Mouse (Mus musculus) C2C12 (cell line): ENCODE results near the gene Oasl1. TPM values are rescaled to one million over a fixed set of nuclear protein-coding genes. Genes with fewer than 3 reads are reported as not detected.
"Not testable (repeated sequence)": the region's sequence is repeated elsewhere in the genome, so short reads cannot be mapped to it uniquely, and the experiment has no call there.

Experiments
- H3K27me3 ChIP-seq: one replicate; pipeline ENCODE4 v1.6.1; 2011; ENCODE audit not compliant: control insufficient read depth, insufficient read depth, insufficient read length
- H3K36me3 ChIP-seq: one replicate; pipeline ENCODE4 v1.6.1; 2011; ENCODE audit not compliant: control insufficient read depth, insufficient read depth
- H3K4me3 ChIP-seq: one replicate; pipeline ENCODE4 v1.5.1; 2011; ENCODE audit warnings: mild to moderate bottlenecking, control low read depth; ENCODE audit not compliant: poor library complexity, insufficient read depth, severe bottlenecking
- H3K79me2 ChIP-seq: one replicate; pipeline ENCODE4 v1.6.1; 2011; ENCODE audit not compliant: control insufficient read depth, insufficient read depth
- H3K79me3 ChIP-seq: one replicate; pipeline ENCODE4 v1.6.1; 2011; ENCODE audit warnings: low read depth, control low read depth
- H3ac ChIP-seq: one replicate; pipeline ENCODE3; 2011; ENCODE audit warnings: low read depth; ENCODE audit not compliant: control insufficient read depth, insufficient read length
- CEBPB ChIP-seq: IDR thresholded peaks from one replicate; pipeline ENCODE4 v1.6.1; 2011; ENCODE audit warnings: low read depth, mild to moderate bottlenecking, control low read depth, moderate library complexity
- CTCF ChIP-seq: IDR thresholded peaks from one replicate; pipeline ENCODE4 v1.5.1; 2011; ENCODE audit not compliant: control insufficient read depth, insufficient read depth, insufficient read length
- FOSL1 ChIP-seq: IDR thresholded peaks from one replicate; pipeline ENCODE4 v1.8.0; 2011; ENCODE audit warnings: mild to moderate bottlenecking, low read length; ENCODE audit not compliant: poor library complexity, insufficient read depth, severe bottlenecking
- MAX ChIP-seq: IDR thresholded peaks from one replicate; pipeline ENCODE4 v1.6.1; 2011; ENCODE audit warnings: mild to moderate bottlenecking, control low read depth
- MYOD1 ChIP-seq: IDR thresholded peaks from one replicate; pipeline ENCODE4 v1.6.1; 2011; ENCODE audit warnings: low read depth; ENCODE audit not compliant: control insufficient read depth, insufficient read length
- MYOG ChIP-seq: IDR thresholded peaks from one replicate; pipeline ENCODE4 v1.6.1; 2011; ENCODE audit not compliant: control insufficient read depth, insufficient read length; ENCODE audit errors: extremely low read depth
- USF1 ChIP-seq: IDR thresholded peaks from one replicate; pipeline ENCODE4 v1.6.1; 2011; ENCODE audit warnings: low read depth, mild to moderate bottlenecking, control low read depth, moderate library complexity
- long read RNA-seq, 2 experiments: library from polyadenylated mRNA; unstranded; transcript quantifications; one replicate each; pipeline ENCODE4 v2.0.0; 2019 to 2020
- polyA plus RNA-seq: library from polyadenylated mRNA; unstranded; fragments of >200 nt; fragmentation: generic; extraction: Trizol; gene quantifications from one replicate; pipeline ENCODE4 v1.2.1, GENCODE M21; 2012; ENCODE audit warnings: missing spikeins

The Oasl1 gene
- 0.07 TPM for polyA plus RNA-seq
- long read RNA-seq, experiment 1: 0 reads
- long read RNA-seq, experiment 2, partial matches to known transcripts: 0 of 2 reads
- long read RNA-seq, experiment 2, other reads (novel, unspliced or antisense): 0 of 2 reads

DNA sequence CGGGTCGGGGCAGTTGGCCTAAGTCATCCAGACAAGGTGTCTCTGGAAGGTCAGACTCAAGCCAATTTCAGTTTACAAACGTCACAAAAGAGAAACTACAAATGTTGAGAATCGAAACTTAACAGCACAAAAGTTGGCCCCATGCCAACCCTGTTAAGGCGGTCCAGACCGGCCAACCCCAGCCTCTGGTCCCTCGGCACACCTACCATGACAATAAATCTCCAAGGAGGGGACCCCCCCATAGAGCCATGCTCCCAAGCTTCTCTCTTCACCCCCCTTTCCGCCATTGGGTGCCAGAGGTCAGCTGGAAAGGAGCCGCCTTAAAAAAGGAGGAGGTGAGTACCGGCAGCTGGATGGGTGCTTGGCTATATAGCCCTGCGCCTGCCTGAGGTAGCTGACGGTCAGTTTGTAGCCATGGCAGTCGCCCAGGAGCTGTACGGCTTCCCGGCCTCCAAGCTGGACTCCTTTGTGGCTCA, at the start of gene Oasl1:
Gene Oasl1, plus strand, starts transcription at position 243 of the 476 bp plus-strand sequence.
- no peaks in the 10 kb centered on the region for H3K27me3 ChIP-seq
- H3K36me3 ChIP-seq: no peaks in the 10 kb centered on the region
- H3ac ChIP-seq: no peak within 1 kb of the TSS
- no peak within 1 kb of the TSS for H3K4me3 ChIP-seq
- TF ChIP-seq MYOD1 (no peak), USF1 (no peak), CTCF (no peak), MAX (no peak)
- no peaks in the 10 kb centered on the region for H3K79me3 ChIP-seq
- H3K79me2 ChIP-seq: no peaks in the 10 kb centered on the region

DNA sequence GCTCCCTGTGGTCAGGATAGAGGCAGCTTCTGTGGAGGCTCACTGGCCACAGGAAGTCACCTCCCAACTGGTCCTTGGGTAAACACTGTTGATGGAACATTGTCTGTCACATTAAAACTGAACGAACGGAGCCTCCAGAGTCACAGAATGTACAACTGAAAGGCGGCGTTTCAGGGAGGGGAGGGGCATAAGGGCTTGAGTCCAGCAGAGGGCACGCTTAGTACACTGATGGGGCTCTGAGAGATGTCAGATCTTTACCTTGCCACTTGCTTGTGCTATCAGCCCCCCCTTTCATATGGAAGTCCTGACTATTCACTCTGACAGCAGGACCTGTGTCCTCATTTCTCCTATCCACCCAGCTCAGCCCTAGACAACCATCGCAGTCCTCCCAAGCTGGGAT, 47.2 kb upstream of the Oasl1 start:
- TF ChIP-seq MYOG (no peak), MAX (no peak), CEBPB (no peak), FOSL1 (no peak), MYOD1 (no peak), USF1 (no peak)
- no peaks in the 10 kb centered on the region for H3K36me3 ChIP-seq
- H3K79me3 ChIP-seq: no peaks in the 10 kb centered on the region
- H3ac ChIP-seq: no peak overlapping the region
- H3K27me3 ChIP-seq: peaks cover 47% of the 10 kb centered on the region
- no peaks in the 10 kb centered on the region for H3K79me2 ChIP-seq
- H3K4me3 ChIP-seq: no peak overlapping the region

DNA sequence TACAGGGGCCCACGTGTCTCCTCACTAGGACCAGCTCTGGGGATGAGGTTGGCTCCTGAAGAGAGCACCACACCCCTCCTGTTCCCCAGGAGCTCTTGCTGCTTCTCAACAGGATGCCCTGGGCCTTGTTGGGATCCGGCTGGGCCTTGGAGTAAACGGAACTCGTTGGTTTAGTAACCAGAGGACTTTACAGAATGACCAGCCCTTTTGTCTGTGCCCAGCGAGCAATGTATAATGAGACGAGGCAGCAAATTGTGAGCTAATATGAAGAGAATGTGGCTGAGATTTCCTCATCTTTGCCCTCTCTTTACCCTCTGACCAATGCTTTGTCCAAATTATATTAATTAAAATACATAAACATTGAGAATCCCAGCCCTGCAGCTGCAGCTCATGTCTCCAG, 46.7 kb upstream of the Oasl1 start:
- Histone ChIP-seq H3K79me3 (no peaks in the 10 kb centered on the region), H3K27me3 (peaks cover 47% of the 10 kb centered on the region), H3ac (no peak overlapping the region), H3K36me3 (no peaks in the 10 kb centered on the region), H3K79me2 (no peaks in the 10 kb centered on the region), H3K4me3 (no peak overlapping the region)
- TF ChIP-seq CEBPB: no peak

DNA sequence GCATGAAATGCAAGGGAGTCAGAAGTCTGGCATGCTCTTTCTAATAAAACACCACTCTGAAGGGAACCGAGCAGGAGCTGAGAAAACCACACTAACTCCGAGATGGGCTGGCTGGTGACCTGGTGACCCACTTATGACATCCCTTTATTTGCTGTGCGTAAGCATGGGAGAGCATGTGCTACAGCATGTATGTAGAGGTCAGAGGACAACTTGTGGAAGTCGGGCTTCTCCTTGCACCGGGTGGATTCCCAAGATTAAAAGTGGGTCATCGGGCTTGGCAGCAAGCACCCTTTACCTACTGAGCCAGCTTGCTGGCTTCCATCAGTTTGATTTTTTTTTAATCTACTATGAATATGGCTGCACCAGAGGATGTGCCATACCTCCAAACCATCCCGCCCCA, 45.6 kb upstream of the Oasl1 start:
- H3ac ChIP-seq: no peak overlapping the region
- H3K27me3 ChIP-seq: peaks cover 43% of the 10 kb centered on the region
- TF ChIP-seq CEBPB (no peak), MAX (no peak), MYOD1 (no peak), CTCF (no peak)
- H3K79me3 ChIP-seq: no peaks in the 10 kb centered on the region
- no peaks in the 10 kb centered on the region for H3K36me3 ChIP-seq
- H3K4me3 ChIP-seq: no peak overlapping the region
- H3K79me2 ChIP-seq: no peaks in the 10 kb centered on the region

DNA sequence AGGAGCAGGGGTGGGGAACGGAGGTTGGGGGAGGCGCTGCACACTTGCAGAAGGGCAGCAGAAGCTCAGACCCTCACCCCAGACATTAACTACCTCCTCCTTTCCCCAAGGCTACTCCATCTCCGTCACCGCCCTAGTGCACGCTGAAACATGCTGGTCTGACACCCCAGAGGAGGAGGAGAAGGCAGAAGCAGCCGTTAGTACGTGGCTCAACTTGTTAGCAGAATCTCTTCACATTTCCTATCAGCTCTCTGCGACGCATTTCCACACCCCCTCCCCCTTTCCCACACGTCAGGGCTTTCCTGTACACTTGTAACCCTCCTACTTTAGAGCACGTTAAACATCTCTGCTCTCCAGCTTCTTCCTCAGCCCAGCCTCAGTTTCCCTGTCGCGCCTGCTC, 43.6 kb upstream of the Oasl1 start:
- Histone ChIP-seq H3K4me3 (no peak overlapping the region), H3K79me2 (no peaks in the 10 kb centered on the region), H3K79me3 (no peaks in the 10 kb centered on the region), H3K27me3 (peaks cover 24% of the 10 kb centered on the region), H3ac (no peak overlapping the region), H3K36me3 (no peaks in the 10 kb centered on the region)
- no peak for TF ChIP-seq FOSL1
- no peak for TF ChIP-seq MYOG
- TF ChIP-seq CEBPB: no peak
- TF ChIP-seq MYOD1: no peak
- no peak for TF ChIP-seq CTCF
- no peak for TF ChIP-seq USF1
- TF ChIP-seq MAX: no peak

DNA sequence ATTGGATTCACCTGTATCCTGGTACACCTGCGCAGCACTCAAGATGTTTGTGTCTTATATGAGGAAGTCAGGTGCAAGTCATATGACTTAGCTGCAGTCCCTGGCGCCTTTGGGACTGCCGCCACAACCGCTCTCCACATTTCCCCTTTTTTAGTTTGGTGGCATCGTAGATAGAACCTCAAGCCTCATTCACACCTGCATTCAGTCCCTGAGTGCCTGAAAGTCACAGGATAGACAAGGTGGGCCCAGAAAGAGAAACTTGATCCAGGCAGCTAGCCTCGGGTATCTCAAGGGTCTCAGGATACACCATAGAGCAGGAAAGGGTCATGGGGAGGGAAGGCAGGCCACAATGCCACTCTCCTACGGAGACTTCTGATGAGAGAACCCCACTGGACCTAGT, 40.7 kb upstream of the Oasl1 start:
- not testable (repeated sequence) for H3K79me2 ChIP-seq, H3ac ChIP-seq, H3K4me3 ChIP-seq, H3K36me3 ChIP-seq, H3K79me3 ChIP-seq
- H3K27me3 ChIP-seq: peaks cover 15% of the 10 kb centered on the region
